Mouse (Mus musculus): ENCODE measurements around the gene Irf7. TPM values are rescaled to one million over a fixed set of nuclear protein-coding genes. Genes with fewer than 3 reads are reported as not detected.

Gene Irf7
- polyA plus RNA-seq, 1 experiment from 2014 or later, result 2.3 TPM

- Histone ChIP-seq H3K9me3 (ENCODE audit: control insufficient read depth, low read length) (no peaks in the 10 kb centered on the region), H3K9ac (ENCODE audit: low read depth, low read length) (peak overlapping the region; percentile 78; the same call in 1 of the 2 replicates), H3K27me3 (replicated peaks; ENCODE audit: control insufficient read depth, insufficient read depth, low read length) (no peaks in the 10 kb centered on the region), H3K36me3 (ENCODE audit: control insufficient read depth, insufficient read depth, low read length) (peaks cover 10% of the 10 kb centered on the region; the same call in 1 of the 2 replicates), H3K4me2 (ENCODE audit: low read depth, low read length) (peak overlapping the region; percentile 89), H3K4me3 (ENCODE audit: low read depth, low read length) (peak overlapping the region; percentile 63; the same call in 1 of the 2 replicates), H3K27ac (replicated peaks; ENCODE audit: low read depth, low read length) (no peak overlapping the region), H3K4me1 (ENCODE audit: control insufficient read depth, insufficient read depth, low read length) (peaks cover 23% of the 10 kb centered on the region)
- no peak for DNase-seq (ENCODE audit: low spot score)
- no peak for ATAC-seq (ENCODE audit: low read depth)
- WGBS, result 83% methylated on average over 1 of the region's 1 CpGs
Measured at GRCm38 (mm10) chr7:141220377-141220776, 45.9 kb downstream of the Irf7 start.

GRCm38 (mm10) chr7:141219558-141220099, 46.7 kb downstream of the Irf7 start:
- Histone ChIP-seq H3K27me3 (replicated peaks; ENCODE audit: control insufficient read depth, insufficient read depth, low read length) (no peaks in the 10 kb centered on the region), H3K9ac (ENCODE audit: low read depth, low read length) (no peak overlapping the region), H3K4me1 (ENCODE audit: control insufficient read depth, insufficient read depth, low read length) (peaks cover 23% of the 10 kb centered on the region), H3K9me3 (ENCODE audit: control insufficient read depth, low read length) (no peaks in the 10 kb centered on the region), H3K27ac (replicated peaks; ENCODE audit: low read depth, low read length) (no peak overlapping the region), H3K4me3 (ENCODE audit: low read depth, low read length) (no peak overlapping the region), H3K36me3 (ENCODE audit: control insufficient read depth, insufficient read depth, low read length) (peaks cover 10% of the 10 kb centered on the region; the same call in 1 of the 2 replicates), H3K4me2 (ENCODE audit: low read depth, low read length) (no peak overlapping the region)
- ATAC-seq (ENCODE audit: low read depth), result no peak
- no peak for DNase-seq (ENCODE audit: low spot score)
- WGBS, result 95% methylated on average over 1 of the region's 1 CpGs

GRCm38 (mm10) chr7:141218557-141219133, 47.6 kb downstream of the Irf7 start:
- H3K27ac ChIP-seq (replicated peaks; ENCODE audit: low read depth, low read length), result no peak overlapping the region
- 73% methylated on average over 5 of the region's 5 CpGs for WGBS
- no peaks in the 10 kb centered on the region for H3K9me3 ChIP-seq (ENCODE audit: control insufficient read depth, low read length)
- DNase-seq (ENCODE audit: low spot score), result no peak
- ATAC-seq (ENCODE audit: low read depth), result no peak
- H3K9ac ChIP-seq (ENCODE audit: low read depth, low read length), result 0 out of 2 replicates have a peak overlapping the region, but pooled peaks have one; percentile 6
- H3K36me3 ChIP-seq (ENCODE audit: control insufficient read depth, insufficient read depth, low read length), result peaks cover 10% of the 10 kb centered on the region; the same call in 1 of the 2 replicates
- no peak overlapping the region for H3K4me2 ChIP-seq (ENCODE audit: low read depth, low read length)
- H3K4me1 ChIP-seq (ENCODE audit: control insufficient read depth, insufficient read depth, low read length), result peaks cover 23% of the 10 kb centered on the region
- H3K4me3 ChIP-seq (ENCODE audit: low read depth, low read length), result no peak overlapping the region
- no peaks in the 10 kb centered on the region for H3K27me3 ChIP-seq (replicated peaks; ENCODE audit: control insufficient read depth, insufficient read depth, low read length)

GRCm38 (mm10) chr7:141218141-141218540, 48.1 kb downstream of the Irf7 start:
- Histone ChIP-seq H3K9ac (ENCODE audit: low read depth, low read length) (0 out of 2 replicates have a peak overlapping the region, but pooled peaks have one; percentile 6), H3K4me3 (ENCODE audit: low read depth, low read length) (no peak overlapping the region), H3K27ac (replicated peaks; ENCODE audit: low read depth, low read length) (no peak overlapping the region), H3K4me1 (ENCODE audit: control insufficient read depth, insufficient read depth, low read length) (peaks cover 23% of the 10 kb centered on the region), H3K36me3 (ENCODE audit: control insufficient read depth, insufficient read depth, low read length) (peaks cover 10% of the 10 kb centered on the region; the same call in 1 of the 2 replicates), H3K27me3 (replicated peaks; ENCODE audit: control insufficient read depth, insufficient read depth, low read length) (no peaks in the 10 kb centered on the region), H3K4me2 (ENCODE audit: low read depth, low read length) (no peak overlapping the region), H3K9me3 (ENCODE audit: control insufficient read depth, low read length) (no peaks in the 10 kb centered on the region)
- WGBS, result 72% methylated on average over 3 of the region's 3 CpGs
- DNase-seq (ENCODE audit: low spot score), result no peak
- no peak for ATAC-seq (ENCODE audit: low read depth)

GRCm38 (mm10) chr7:141217343-141218013, 48.8 kb downstream of the Irf7 start:
- ATAC-seq (ENCODE audit: low read depth), result no peak
- no peak for DNase-seq (ENCODE audit: low spot score)
- no peak overlapping the region for H3K4me3 ChIP-seq (ENCODE audit: low read depth, low read length)
- peaks cover 10% of the 10 kb centered on the region; the same call in 1 of the 2 replicates for H3K36me3 ChIP-seq (ENCODE audit: control insufficient read depth, insufficient read depth, low read length)
- peak overlapping the region; percentile 69; the same call in 1 of the 2 replicates for H3K4me2 ChIP-seq (ENCODE audit: low read depth, low read length)
- no peaks in the 10 kb centered on the region for H3K9me3 ChIP-seq (ENCODE audit: control insufficient read depth, low read length)
- H3K9ac ChIP-seq (ENCODE audit: low read depth, low read length), result no peak overlapping the region
- no peak overlapping the region for H3K27ac ChIP-seq (replicated peaks; ENCODE audit: low read depth, low read length)
- whole genome bisulfite sequencing, result 83% methylated on average over 13 of the region's 17 CpGs
- H3K4me1 ChIP-seq (ENCODE audit: control insufficient read depth, insufficient read depth, low read length), result peaks cover 19% of the 10 kb centered on the region
- no peaks in the 10 kb centered on the region for H3K27me3 ChIP-seq (replicated peaks; ENCODE audit: control insufficient read depth, insufficient read depth, low read length)

- Histone ChIP-seq H3K9me3 (ENCODE audit: control insufficient read depth, low read length) (no peaks in the 10 kb centered on the region), H3K27ac (replicated peaks; ENCODE audit: low read depth, low read length) (no peak overlapping the region), H3K4me2 (ENCODE audit: low read depth, low read length) (peak overlapping the region; percentile 69), H3K36me3 (ENCODE audit: control insufficient read depth, insufficient read depth, low read length) (peaks cover 10% of the 10 kb centered on the region; the same call in 1 of the 2 replicates), H3K9ac (ENCODE audit: low read depth, low read length) (no peak overlapping the region), H3K27me3 (replicated peaks; ENCODE audit: control insufficient read depth, insufficient read depth, low read length) (no peaks in the 10 kb centered on the region), H3K4me3 (ENCODE audit: low read depth, low read length) (peak overlapping the region; percentile 54; the same call in 1 of the 2 replicates), H3K4me1 (ENCODE audit: control insufficient read depth, insufficient read depth, low read length) (peaks cover 13% of the 10 kb centered on the region)
- 87% methylated on average over 11 of the region's 11 CpGs for whole genome bisulfite sequencing
- ATAC-seq (ENCODE audit: low read depth), result no peak
- DNase-seq (ENCODE audit: low spot score), result no peak
Measured at GRCm38 (mm10) chr7:141216894-141217293, 49.4 kb downstream of the Irf7 start.

- peak; percentile 66 for ATAC-seq (ENCODE audit: low read depth)
- peak overlapping the region; percentile 53 for H3K27ac ChIP-seq (replicated peaks; ENCODE audit: low read depth, low read length)
- peaks cover 10% of the 10 kb centered on the region; the same call in 1 of the 2 replicates for H3K36me3 ChIP-seq (ENCODE audit: control insufficient read depth, insufficient read depth, low read length)
- H3K9ac ChIP-seq (ENCODE audit: low read depth, low read length), result peak overlapping the region; percentile 63
- peak overlapping the region; percentile 69 for H3K4me2 ChIP-seq (ENCODE audit: low read depth, low read length)
- H3K9me3 ChIP-seq (ENCODE audit: control insufficient read depth, low read length), result no peaks in the 10 kb centered on the region
- H3K4me1 ChIP-seq (ENCODE audit: control insufficient read depth, insufficient read depth, low read length), result peaks cover 11% of the 10 kb centered on the region; the same call in 1 of the 2 replicates
- DNase-seq (ENCODE audit: low spot score), result no peak
- peak overlapping the region; percentile 54 for H3K4me3 ChIP-seq (ENCODE audit: low read depth, low read length)
- WGBS, result 1% methylated on average over 24 of the region's 42 CpGs
- H3K27me3 ChIP-seq (replicated peaks; ENCODE audit: control insufficient read depth, insufficient read depth, low read length), result no peaks in the 10 kb centered on the region
Measured at GRCm38 (mm10) chr7:141215880-141216733, 50.2 kb downstream of the Irf7 start.
